Mouse (Mus musculus) megakaryocyte, adult 5-6 weeks (primary cell): ENCODE data around the gene Pde4dip. TPM values are rescaled to one million over a fixed set of nuclear protein-coding genes. Genes with fewer than 3 reads are reported as not detected.

Source experiments
- ATAC-seq: 2 replicates; pipeline ENCODE4 v1.8.0; 2016; ENCODE audit warnings: mild to moderate bottlenecking, inconsistent platforms; ENCODE audit not compliant: poor library complexity, severe bottlenecking
- total RNA-seq, 2 experiments: library from RNA; stranded (forward) in 1 of 2; stranded (reverse) in 1 of 2; fragments of 153-499, 151-499 nt in 1 of 2; fragments of 221-1000, 200-1000 nt in 1 of 2; gene quantifications; 2 replicates each; pipeline versions ENCODE4 v1.2.3 to v1.2.4; 2015 to 2017

Gene Pde4dip
- total RNA-seq, 2 experiments from 2014 or later, result 7.9 to 10.9 TPM

DNA sequence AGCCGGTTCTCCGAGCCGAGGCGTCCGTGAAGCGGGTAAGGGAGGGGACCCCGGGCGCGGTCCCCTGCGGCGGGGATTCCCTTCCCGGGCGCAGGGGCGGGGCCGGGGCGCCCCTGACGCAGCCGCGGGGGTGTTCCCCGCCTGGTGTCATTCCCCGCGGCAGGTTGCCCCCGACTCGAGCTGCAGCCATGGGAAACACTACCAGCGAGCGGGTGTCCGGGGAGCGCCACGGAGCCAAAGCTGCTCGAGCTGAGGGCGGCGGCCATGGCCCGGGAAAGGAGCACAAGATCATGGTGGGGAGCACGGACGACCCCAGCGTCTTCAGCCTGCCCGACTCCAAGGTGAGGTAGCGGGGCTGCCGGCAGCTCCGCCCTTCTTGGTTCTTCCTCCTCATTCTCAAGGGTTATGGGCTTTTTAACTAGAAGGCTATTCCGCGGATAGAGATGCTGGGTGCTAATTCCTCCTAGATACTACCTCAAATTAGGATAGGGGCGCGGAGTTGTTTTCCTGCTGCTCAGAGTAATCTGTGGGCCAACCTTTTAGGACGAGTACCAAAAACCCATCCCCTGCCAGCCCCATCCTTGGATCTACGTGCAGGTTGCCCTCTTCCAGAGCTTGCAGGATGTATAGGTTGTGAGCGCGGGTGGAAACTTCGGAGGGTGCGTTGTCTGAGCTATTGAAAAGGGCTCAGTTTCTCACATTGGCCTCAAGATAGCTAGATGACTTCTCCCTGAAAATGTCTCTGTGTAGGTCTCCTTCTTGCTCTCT, 229.9 kb downstream of the Pde4dip start:
- peak; percentile 29 for ATAC-seq

GRCm38 (mm10) chr3:97657655-97658411, 230.7 kb downstream of the Pde4dip start, which contains the start of gene Prkab2:
Gene Prkab2 (plus strand): TSS chr3:97658193.
- ATAC-seq, result peak; percentile 95

GRCm38 (mm10) chr3:97654901-97655300, 233.6 kb downstream of the Pde4dip start:
- no peak for ATAC-seq

DNA sequence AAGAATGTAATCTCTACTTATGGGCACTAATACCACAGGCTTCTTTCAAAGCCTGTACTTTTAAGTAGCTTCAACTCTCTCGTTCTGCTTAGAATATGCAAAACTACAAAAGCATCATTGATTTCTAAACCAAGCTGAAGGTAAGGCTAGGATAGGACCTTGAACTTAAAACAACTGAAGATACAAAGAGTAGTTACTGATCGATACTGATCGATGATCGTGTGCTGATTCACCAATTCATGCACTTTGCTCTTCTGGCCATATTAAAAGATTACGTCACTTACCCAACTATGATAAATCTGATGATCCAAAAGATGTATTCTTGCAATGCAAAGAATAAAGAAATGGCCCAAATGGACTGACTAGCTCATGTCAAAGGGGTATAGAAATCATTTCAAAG, 234.7 kb downstream of the Pde4dip start:
- ATAC-seq, result no peak

DNA sequence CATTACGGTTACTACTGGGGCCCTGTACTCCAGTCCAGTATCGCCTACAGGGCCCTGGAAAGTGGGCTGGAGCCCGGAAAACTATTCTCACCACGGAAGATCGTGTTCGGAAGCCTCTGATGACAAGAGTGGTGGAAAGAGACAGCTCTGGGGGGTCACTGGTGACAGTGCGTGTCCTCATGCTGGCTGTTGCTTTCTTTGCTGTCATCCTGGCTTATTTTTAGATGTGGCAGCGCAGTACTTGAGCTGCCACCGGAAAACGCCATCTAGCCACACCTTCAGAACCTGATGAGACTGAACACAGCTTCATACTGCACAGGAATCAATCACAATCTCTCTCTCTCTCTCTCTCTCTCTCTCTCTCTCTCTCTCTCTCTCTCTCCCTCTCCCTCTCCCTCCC, 236.9 kb downstream of the Pde4dip start:
- ATAC-seq, result no peak

GRCm38 (mm10) chr3:97649469-97649868, 239.0 kb downstream of the Pde4dip start:
- ATAC-seq, result no peak

GRCm38 (mm10) chr3:97649022-97649421, 239.5 kb downstream of the Pde4dip start:
- ATAC-seq, result no peak

DNA sequence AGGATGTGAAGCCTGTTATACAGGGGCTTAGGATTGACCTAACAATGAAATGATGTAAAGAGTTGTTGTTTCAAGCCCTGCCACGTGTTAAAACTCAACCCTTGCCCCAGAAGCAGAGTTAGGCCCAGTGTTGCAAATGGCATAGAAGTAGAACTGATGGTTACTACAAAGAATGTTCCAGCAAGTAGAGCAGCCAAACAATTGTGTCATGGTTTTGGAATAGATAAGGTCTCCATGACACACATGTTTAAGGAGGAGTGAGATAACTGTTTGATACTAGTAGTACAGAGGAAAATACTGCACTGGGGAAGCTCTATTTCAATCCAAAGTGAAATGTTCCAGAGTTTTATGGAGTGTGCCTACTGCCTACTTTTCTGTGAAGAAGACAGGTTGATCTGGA, 240.0 kb downstream of the Pde4dip start:
- ATAC-seq, result no peak

DNA sequence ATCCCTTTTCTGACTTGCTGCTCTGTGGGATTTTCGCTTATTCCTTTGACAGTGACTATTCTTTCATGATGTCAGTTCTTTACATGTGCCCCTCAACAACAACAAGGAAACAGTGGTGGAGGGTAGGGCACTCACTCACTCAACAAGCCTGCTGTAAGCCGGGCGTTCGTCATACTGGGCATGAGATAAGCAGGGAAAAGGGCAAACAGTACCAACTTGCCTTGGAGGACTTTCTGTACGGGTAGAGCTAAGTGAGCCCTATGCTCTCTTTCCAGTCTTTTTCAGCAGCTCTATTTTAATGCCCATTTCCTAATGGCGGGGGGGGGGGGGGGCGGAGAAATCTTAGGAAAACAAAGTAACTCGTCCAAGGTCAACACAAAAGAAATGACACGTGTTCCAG, 246.5 kb downstream of the Pde4dip start:
- ATAC-seq, result no peak

DNA sequence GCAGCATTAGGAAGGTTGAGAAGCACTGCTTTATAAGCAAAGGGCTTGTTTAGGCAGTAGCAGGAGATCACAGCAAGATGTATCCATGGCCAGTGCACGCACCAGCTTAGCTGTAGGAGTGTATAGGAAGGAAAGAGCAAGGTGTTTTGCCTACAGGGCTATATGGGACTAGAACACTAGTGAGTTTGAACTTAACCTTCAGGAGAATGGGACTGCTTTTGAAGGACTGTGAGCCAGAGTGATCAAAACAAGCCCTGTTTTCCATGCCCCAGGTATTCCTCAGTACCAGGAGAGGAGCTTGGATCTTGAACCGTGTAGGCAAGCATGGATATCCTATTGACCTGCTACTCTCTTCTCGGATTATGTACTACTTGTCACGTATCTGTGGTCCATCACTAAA, 247.1 kb downstream of the Pde4dip start:
- ATAC-seq, result no peak

Other genes with a start within 250 kb of the Pde4dip start
- gene Prkab2, start 230.5 kb downstream of the Pde4dip start, total RNA-seq (2015), result 10.8 and 12.3 TPM in 2 replicates
- 6.9 and 11.0 TPM in 2 replicates for gene Prkab2, start 230.5 kb downstream of the Pde4dip start, total RNA-seq (2017)
- gene Gm17651, start 214.0 kb downstream of the Pde4dip start, total RNA-seq (2015), result not detected in 2 replicates
- gene Gm17651, start 214.0 kb downstream of the Pde4dip start, total RNA-seq (2017), result not detected in 2 replicates
- gene Sec22b, start 12.5 kb upstream of the Pde4dip start, total RNA-seq (2015), result 83.9 and 98.2 TPM in 2 replicates
- 51.7 and 69.2 TPM in 2 replicates for gene Sec22b, start 12.5 kb upstream of the Pde4dip start, total RNA-seq (2017)
- 92.1 and 97.4 TPM in 2 replicates for gene Notch2, start 124.8 kb upstream of the Pde4dip start, total RNA-seq (2015)
- gene Notch2, start 124.8 kb upstream of the Pde4dip start, total RNA-seq (2017), result 81.7 and 104 TPM in 2 replicates